Mouse (Mus musculus) lung, postnatal 0 days (tissue): ENCODE measurements at regions not wholly inside any gene's neighbourhood (a gene's known extent, or its start where the extent isn't known, plus 50 kb on each side); places are given as distances from the start of the nearest gene placed in this dataset.
A peak's percentile ranks its signal among the peaks of the same experiment; 100 is the strongest.

Source experiments
- ATAC-seq: fragments of 200-750 bp; cut with Nextera tagmentation; 2 replicates; pipeline ENCODE4 v1.8.0; 2017; ENCODE audit warnings: moderate library complexity
- DNase-seq: peaks from one replicate; pipeline ENCODE4 v3.0.0-alpha.2; 2016; ENCODE audit warnings: low spot score
- H3K27ac ChIP-seq: fragments of 300-500 bp; sonication (generic); 2 replicates; pipeline ENCODE4 v1.5.1; 2014; ENCODE audit warnings: antibody characterized with exemption, mild to moderate bottlenecking, low read length, mixed read lengths
- H3K27me3 ChIP-seq: fragments of 300-500 bp; sonication (generic); replicated peaks from 2 replicates; pipeline ENCODE4 v1.6.1; 2014; ENCODE audit warnings: low read length, mixed read lengths; ENCODE audit not compliant: insufficient read depth
- H3K36me3 ChIP-seq: fragments of 300-500 bp; sonication (generic); 2 replicates; pipeline ENCODE4 v1.6.1; 2014; ENCODE audit warnings: low read length, mixed read lengths; ENCODE audit not compliant: insufficient read depth
- H3K4me1 ChIP-seq: fragments of 300-500 bp; sonication (generic); 2 replicates; pipeline ENCODE4 v1.6.1; 2014; ENCODE audit warnings: antibody characterized with exemption, low read depth, low read length, mixed read lengths; ENCODE audit not compliant: insufficient read depth
- H3K4me2 ChIP-seq: fragments of 300-500 bp; sonication (generic); replicated peaks from 2 replicates; pipeline ENCODE4 v1.6.1; 2014; ENCODE audit warnings: low read depth, mild to moderate bottlenecking, low read length, moderate library complexity, mixed read lengths
- H3K4me3 ChIP-seq: fragments of 300-500 bp; sonication (generic); 2 replicates; pipeline ENCODE4 v1.5.1; 2014; ENCODE audit warnings: low read depth, low read length
- H3K9ac ChIP-seq: fragments of 300-500 bp; sonication (generic); replicated peaks from 2 replicates; pipeline ENCODE4 v1.6.1; 2014; ENCODE audit warnings: low read depth, mild to moderate bottlenecking
- H3K9me3 ChIP-seq: fragments of 300-500 bp; sonication (generic); 2 replicates; pipeline ENCODE4 v1.6.1; 2016; ENCODE audit warnings: low read length, mixed read lengths
- CTCF ChIP-seq: IDR thresholded peaks from 2 replicates; pipeline ENCODE4 v1.5.1; 2016; ENCODE audit warnings: antibody characterized with exemption, mild to moderate bottlenecking
- EP300 ChIP-seq: IDR thresholded peaks from 2 replicates; pipeline ENCODE4 v1.6.1; 2016; ENCODE audit warnings: antibody characterized with exemption, mild to moderate bottlenecking, control low read depth
- WGBS: fragments of 180-500 bp; shearing (Covaris S2); extraction: QIAGEN DNeasy Blood & Tissue Kit; methylation state at CpG from one replicate; pipeline ENCODE4 v1.1.7; 2014; 5-methylcytosine and 5-hydroxymethylcytosine counted together

- DNase-seq (no peak), ATAC-seq (no peak)
- H3K4me3 ChIP-seq: no peak overlapping the region
- H3K27ac ChIP-seq: no peak overlapping the region
- H3K9ac ChIP-seq: no peak overlapping the region
- H3K4me2 ChIP-seq: no peak overlapping the region
- TF ChIP-seq CTCF: no peak
- 64% methylated on average over 3 of the region's 3 CpGs for WGBS
- H3K9me3 ChIP-seq: no peaks in the 10 kb centered on the region
- H3K27me3 ChIP-seq: no peaks in the 10 kb centered on the region
- no peaks in the 10 kb centered on the region for H3K36me3 ChIP-seq
- H3K4me1 ChIP-seq: no peaks in the 10 kb centered on the region
Measured at GRCm38 (mm10) chr14:9071176-9071575, 405.1 kb upstream of the 4930452B06Rik start.

- DNase-seq (no peak), ATAC-seq (no peak)
- Histone ChIP-seq H3K9ac (no peak overlapping the region), H3K27me3 (no peaks in the 10 kb centered on the region), H3K36me3 (no peaks in the 10 kb centered on the region), H3K4me1 (no peaks in the 10 kb centered on the region), H3K27ac (no peak overlapping the region), H3K9me3 (no peaks in the 10 kb centered on the region), H3K4me3 (no peak overlapping the region), H3K4me2 (no peak overlapping the region)
- 38% methylated on average over 9 of the region's 9 CpGs for WGBS
- TF ChIP-seq EP300: no peak
- TF ChIP-seq CTCF: 0 out of 2 replicates have a peak, but pooled peaks have one; percentile 9
Measured at GRCm38 (mm10) chr14:9060058-9060457, 394.0 kb upstream of the 4930452B06Rik start.

GRCm38 (mm10) chr14:9028811-9029210 is 362.8 kb upstream of the 4930452B06Rik start:
- DNase-seq (no peak), ATAC-seq (no peak)
- no peaks in the 10 kb centered on the region for H3K36me3 ChIP-seq
- no peaks in the 10 kb centered on the region for H3K4me1 ChIP-seq
- H3K4me2 ChIP-seq: no peak overlapping the region
- no peak overlapping the region for H3K27ac ChIP-seq
- whole genome bisulfite sequencing: 69% methylated on average over 6 of the region's 6 CpGs
- no peaks in the 10 kb centered on the region for H3K27me3 ChIP-seq
- no peak for TF ChIP-seq EP300
- no peak for TF ChIP-seq CTCF
- H3K4me3 ChIP-seq: no peak overlapping the region
- no peaks in the 10 kb centered on the region for H3K9me3 ChIP-seq
- H3K9ac ChIP-seq: no peak overlapping the region

- WGBS: 89% methylated on average over 6 of the region's 6 CpGs
- Histone ChIP-seq H3K4me2 (no peak overlapping the region), H3K27me3 (no peaks in the 10 kb centered on the region), H3K9me3 (no peaks in the 10 kb centered on the region), H3K4me3 (no peak overlapping the region), H3K36me3 (no peaks in the 10 kb centered on the region), H3K9ac (no peak overlapping the region), H3K27ac (no peak overlapping the region), H3K4me1 (no peaks in the 10 kb centered on the region)
- TF ChIP-seq CTCF: no peak
- no peak for TF ChIP-seq EP300
- no peak for DNase-seq
- ATAC-seq: no peak
Measured at GRCm38 (mm10) chr14:9015826-9016225, 349.8 kb upstream of the 4930452B06Rik start.

GRCm38 (mm10) chr14:9003034-9003433 is 337.0 kb upstream of the 4930452B06Rik start:
- Histone ChIP-seq H3K36me3 (no peaks in the 10 kb centered on the region), H3K27me3 (no peaks in the 10 kb centered on the region), H3K4me3 (no peak overlapping the region), H3K9ac (no peak overlapping the region), H3K9me3 (no peaks in the 10 kb centered on the region), H3K4me1 (no peaks in the 10 kb centered on the region), H3K27ac (no peak overlapping the region), H3K4me2 (no peak overlapping the region)
- DNase-seq (no peak), ATAC-seq (no peak)
- 53% methylated on average over 2 of the region's 2 CpGs for WGBS
- no peak for TF ChIP-seq EP300
- no peak for TF ChIP-seq CTCF

GRCm38 (mm10) chr14:9000408-9001092 is 334.5 kb upstream of the 4930452B06Rik start:
- TF ChIP-seq EP300 (no peak), CTCF (no peak)
- ATAC-seq (no peak), DNase-seq (no peak)
- Histone ChIP-seq H3K4me1 (no peaks in the 10 kb centered on the region), H3K4me3 (no peak overlapping the region), H3K9me3 (no peaks in the 10 kb centered on the region), H3K36me3 (no peaks in the 10 kb centered on the region), H3K27me3 (no peaks in the 10 kb centered on the region), H3K27ac (no peak overlapping the region), H3K9ac (no peak overlapping the region), H3K4me2 (no peak overlapping the region)
- WGBS: 41% methylated on average over 3 of the region's 3 CpGs

- 84% methylated on average over 1 of the region's 1 CpGs for WGBS
- Histone ChIP-seq H3K4me3 (no peak overlapping the region), H3K27ac (no peak overlapping the region), H3K9me3 (no peaks in the 10 kb centered on the region), H3K9ac (no peak overlapping the region), H3K4me2 (no peak overlapping the region), H3K36me3 (no peaks in the 10 kb centered on the region), H3K4me1 (no peaks in the 10 kb centered on the region), H3K27me3 (no peaks in the 10 kb centered on the region)
- no peak for TF ChIP-seq CTCF
- no peak for TF ChIP-seq EP300
- ATAC-seq (no peak), DNase-seq (no peak)
Measured at GRCm38 (mm10) chr14:8999815-9000214, 333.8 kb upstream of the 4930452B06Rik start.
